Mouse (Mus musculus): ENCODE results near the gene Gbp6.
"Not testable (repeated sequence)": the region's sequence is repeated elsewhere in the genome, so short reads cannot be mapped to it uniquely, and the experiment has no call there.

The Gbp6 gene

DNA sequence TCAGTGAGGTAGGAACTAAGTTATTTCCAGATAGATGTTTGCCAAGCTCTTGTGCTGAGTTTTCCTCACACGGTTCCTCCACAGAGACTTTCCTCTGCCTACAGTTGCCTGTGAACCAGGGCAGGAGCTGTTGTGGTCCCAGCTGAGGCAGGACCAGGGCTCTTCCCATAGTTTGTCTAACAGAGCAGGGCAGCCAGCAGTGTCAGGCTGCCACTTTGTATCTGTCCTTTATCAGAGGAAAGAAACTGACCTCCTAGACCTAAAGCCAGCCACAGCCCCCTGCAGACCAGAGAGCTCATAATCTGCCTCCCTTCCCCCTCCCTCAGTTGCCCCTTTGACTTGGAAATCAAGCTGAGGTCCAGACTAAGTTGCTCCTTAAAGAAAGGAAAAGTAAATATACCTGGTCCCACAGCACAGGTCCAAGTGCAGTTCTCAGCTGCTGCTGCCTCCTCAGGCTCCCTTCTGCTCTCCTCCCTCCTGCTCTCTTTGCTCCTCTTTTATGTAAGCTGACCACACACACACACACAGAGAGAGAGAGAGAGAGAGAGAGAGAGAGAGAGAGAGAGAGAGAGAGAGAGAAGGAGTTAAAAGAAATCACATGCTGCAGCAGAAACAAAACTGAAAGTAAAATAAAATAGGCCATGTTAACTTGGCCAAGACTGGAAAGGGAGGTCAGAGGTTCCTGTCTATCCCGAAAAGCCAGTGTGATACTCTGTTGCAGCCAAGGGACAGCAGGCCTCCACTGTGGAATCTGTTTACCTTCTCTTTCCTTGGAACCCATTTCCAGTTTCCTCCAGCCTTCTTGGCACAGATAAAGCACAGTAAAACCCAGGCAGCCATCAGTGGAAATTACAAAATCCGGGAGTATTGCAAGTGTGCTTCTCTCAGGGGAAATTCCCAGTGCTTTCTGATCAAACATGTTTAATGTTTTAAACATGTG lies at the start of gene Gbp6, which contains the start of gene Gm43302:
Gbp6 (minus strand) TSS at position 473 of the 940 bp plus-strand sequence.
Gm43302 (minus strand) TSS at position 470 of the 940 bp plus-strand sequence.
- in situ Hi-C loops (cut with MboI; ENCODE audit: unreplicated experiment in 2 of 2) = not testable (repeated sequence)

DNA sequence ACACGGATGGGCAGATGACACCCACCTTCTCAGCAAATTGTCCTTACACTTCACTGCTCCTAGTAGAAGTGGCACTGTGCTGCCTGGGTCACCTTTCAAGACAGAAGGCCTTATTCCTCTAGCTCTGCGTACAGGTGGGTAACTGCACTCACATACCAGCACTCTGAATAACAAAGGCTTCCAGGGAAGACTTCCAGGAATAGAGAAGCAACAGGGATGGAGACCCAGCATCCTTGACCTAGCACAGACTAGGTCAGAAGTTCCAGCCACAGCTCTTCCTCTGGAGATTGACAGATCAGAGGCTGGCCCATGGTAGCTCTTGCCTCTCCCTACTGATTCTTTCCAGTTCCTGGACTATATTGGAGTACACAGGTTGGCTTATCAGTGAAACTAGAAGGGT lies 47.8 kb upstream of the Gbp6 start:
- in situ Hi-C loops (cut with MboI; ENCODE audit: unreplicated experiment in 2 of 2) = loop anchor here (10.0 to 25.0 kb wide), 4 partner anchors 54 to 1304 kb away; partner anchors contain the start of gene Nudt9 (in 1 of the 2)

DNA sequence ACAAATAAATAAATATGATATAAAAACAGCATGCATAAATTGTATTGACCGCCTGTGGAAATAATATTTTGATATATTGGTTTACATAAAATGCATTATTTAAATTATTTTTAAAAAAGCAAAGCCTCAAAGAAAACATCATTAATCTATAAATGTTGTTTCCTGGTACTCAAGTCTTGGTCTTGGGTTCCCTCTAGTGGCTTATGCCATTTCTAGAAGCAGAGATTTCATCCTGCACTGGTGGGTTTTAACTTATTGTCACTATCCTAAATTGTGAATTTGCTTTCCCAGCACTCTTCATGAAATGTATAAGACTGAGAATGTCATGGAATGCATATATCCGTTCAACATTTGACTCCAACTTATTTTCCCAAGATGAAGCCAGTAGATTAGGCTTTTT lies 29.0 kb upstream of the Gbp6 start:
- in situ Hi-C loops (cut with MboI; ENCODE audit: unreplicated experiment in 2 of 2) = loop anchor here (5.0 to 25.0 kb wide), 4 partner anchors 335 to 1328 kb away; no protein-coding TSS in a partner anchor

DNA sequence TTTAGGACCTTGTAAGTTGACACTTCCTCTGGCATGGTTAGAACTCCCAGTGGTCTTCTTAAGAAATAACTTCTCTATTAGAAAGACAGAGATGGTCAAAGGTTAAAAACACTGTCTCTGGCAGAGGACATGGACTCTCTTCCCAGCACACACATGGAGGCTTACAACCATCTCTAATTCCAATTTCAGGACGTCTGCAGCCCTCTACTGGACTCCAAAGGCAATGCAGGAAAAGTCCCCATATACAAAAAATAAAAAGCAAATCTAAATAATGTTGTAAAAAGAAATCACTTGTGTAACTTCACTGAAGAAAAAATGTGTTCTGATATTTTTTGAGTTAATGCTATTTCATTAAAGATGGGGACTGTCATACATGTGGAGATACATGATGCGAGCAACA lies 17.4 kb upstream of the Gbp6 start:
- in situ Hi-C loops (cut with MboI; ENCODE audit: unreplicated experiment in 2 of 2) = loop anchor here in 1 of 2 experiments (25.0 kb wide), 1 partner anchor 1249 kb away; no protein-coding TSS in a partner anchor

DNA sequence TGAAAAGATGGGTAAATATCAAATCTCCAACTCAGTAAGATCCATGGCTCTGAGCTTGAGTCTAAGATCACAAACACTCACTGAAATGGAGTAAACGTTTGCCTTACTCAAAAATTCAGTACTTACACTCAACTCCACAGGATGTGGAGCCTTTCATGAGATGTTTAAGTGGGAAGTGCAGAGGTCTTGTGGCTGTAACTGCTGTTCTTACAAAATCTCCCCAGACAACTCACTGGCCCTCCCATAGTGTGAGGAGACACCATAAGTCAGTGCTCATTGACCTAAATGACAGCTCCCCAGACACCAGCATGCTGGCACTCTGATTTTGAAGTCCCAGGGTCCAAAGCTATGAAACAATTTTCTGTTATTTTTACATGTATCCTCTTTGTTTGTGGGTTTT lies 15.7 kb upstream of the Gbp6 start:
- in situ Hi-C loops (cut with MboI; ENCODE audit: unreplicated experiment in 2 of 2) = loop anchor here in 1 of 2 experiments (25.0 kb wide), 1 partner anchor 1247 kb away; no protein-coding TSS in a partner anchor

DNA sequence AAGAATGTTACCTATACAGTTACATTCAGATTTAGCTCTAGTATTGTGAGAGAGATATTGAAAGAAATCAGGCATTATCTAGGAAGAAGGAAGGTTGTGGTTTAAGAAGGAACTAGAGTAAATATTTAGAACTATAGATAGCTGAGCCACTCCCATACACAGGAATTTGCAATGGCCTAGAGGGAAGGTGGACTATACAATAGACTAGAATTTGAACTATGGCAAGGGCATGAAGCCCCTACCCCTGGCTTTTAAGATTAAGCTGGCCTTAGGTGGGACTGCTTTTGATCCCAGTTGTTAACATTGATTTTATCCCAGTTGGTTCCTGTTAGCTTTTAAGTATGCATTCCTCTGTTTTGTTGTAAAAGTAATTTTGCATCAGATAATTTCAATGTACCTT lies 13.4 kb upstream of the Gbp6 start:
- in situ Hi-C loops (cut with MboI; ENCODE audit: unreplicated experiment in 2 of 2) = loop anchor here in 1 of 2 experiments (25.0 kb wide), 1 partner anchor 1245 kb away; no protein-coding TSS in a partner anchor

DNA sequence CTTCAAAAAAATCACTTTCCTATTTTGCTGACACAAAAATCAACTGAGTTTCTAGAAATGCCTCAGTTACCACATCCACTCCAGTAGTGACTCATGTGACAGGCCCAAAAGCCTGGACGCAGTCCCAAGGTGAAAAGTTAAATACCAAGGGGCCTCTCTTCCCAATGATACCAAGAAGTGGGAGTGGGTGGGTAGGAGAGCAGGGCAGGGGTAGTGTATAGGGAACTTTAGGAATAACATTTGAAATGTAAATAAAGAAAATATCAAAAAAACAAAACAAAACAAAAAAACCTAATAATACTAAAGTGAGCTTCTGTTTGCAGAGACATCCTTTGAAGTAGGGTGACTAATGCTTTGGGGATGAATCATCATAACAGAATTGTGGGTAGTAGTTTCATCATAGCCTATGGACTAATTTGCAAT lies 12.7 kb upstream of the Gbp6 start:
- in situ Hi-C loops (cut with MboI; ENCODE audit: unreplicated experiment in 2 of 2) = loop anchor here in 1 of 2 experiments (25.0 kb wide), 1 partner anchor 1244 kb away; no protein-coding TSS in a partner anchor

DNA sequence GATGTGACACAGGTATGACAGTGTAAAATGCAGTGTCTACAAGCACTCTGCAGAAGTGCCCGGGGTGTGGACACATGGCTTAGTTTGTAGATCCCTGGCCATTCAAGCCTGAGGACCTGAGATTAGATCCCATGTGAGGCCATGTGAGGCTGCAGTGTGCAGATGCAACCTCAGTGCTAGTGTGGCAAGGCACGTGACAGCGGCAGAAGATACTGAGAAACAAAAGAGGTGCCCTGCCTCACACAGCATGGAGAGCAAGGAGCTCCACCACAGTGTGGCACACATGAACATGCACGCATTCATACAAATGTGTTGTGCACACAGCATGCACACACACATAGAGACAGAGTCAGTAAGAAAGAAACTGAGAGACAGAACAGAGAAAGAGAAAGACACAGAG lies 12.2 kb upstream of the Gbp6 start:
- in situ Hi-C loops (cut with MboI; ENCODE audit: unreplicated experiment in 2 of 2) = loop anchor here in 1 of 2 experiments (25.0 kb wide), 1 partner anchor 1243 kb away; no protein-coding TSS in a partner anchor

DNA sequence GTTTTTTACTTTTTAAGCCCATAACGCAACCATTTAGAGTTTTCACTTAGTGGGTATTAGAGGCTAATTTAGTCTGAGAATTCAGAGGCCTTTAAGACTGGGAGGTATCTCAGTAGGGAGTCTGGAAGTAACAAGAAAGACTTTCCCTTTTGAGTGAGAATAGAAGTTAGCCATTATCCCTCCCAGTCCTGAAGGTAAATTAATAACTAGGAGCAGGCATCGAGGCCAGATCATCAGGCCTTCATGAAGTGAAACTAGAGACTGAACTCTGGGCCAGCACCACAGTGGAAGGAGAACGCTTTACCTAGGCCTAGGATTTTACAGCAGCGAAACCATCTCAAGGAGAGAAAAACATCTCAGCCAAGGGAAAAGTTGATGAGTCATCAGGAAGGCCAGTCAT lies 8.5 kb upstream of the Gbp6 start:
- in situ Hi-C loops (cut with MboI; ENCODE audit: unreplicated experiment in 2 of 2) = loop anchor here in 1 of 2 experiments (25.0 kb wide), 1 partner anchor 1240 kb away; no protein-coding TSS in a partner anchor

DNA sequence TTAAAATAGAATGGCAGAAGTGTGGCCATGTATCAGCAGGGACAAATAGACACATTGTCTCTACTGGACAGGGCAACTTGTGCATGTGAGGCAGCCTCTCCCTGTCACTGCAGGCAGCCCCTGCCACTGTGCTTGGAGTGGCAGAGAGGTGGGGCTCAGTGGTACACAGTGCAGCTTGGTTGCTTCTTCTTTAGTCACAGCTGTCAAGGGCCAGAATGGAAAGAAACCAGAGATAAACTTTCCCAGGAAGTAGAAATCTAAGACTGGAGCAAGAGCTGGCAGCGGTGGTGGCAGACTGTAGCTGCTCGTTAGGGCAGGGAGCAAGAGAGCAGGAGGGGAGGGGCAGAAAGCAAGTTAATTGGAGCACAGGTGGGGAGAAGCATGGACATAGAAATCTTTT lies 8.0 kb upstream of the Gbp6 start:
- in situ Hi-C loops (cut with MboI; ENCODE audit: unreplicated experiment in 2 of 2) = loop anchor here in 1 of 2 experiments (25.0 kb wide), 1 partner anchor 1239 kb away; no protein-coding TSS in a partner anchor

DNA sequence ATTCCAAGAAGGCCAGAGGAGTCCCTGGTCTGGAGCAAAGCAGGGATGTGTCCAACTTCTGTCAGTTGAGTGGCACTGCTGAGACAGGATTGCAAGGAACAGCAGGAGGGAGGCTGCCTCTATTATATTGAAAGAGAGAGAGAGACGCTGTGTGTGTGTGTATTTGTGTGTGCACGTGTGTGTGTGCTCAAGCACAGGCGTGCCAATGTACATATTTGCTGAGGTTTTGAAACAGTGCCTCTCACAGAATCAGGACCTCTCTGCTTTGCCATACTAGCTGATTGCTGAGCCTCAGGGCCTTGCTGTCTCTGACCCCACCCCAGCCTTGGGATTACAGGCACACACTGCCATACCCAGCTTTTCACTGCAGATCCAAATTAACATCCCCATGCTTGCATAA lies 2.2 kb upstream of the Gbp6 start:
- in situ Hi-C loops (cut with MboI; ENCODE audit: unreplicated experiment in 2 of 2) = no loop called here

DNA sequence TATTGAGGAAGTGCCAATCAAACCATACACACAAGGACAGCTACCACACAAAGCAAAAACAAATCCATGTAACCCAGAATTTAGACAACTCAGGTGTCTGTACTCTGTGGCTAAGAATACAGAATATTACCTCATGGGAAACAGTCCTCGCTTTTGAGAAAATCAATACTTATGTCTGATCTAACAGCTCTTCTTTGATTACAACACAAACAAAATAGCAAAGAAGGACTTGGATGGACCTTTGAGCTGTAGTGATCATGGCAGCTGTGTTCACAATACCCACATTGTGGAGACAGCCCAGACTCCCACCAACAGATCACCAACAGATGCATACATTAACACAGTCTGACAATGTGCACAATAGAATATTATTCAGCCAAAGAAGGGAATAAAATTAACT lies 1.0 kb downstream of the Gbp6 start:
- in situ Hi-C loops (cut with MboI; ENCODE audit: unreplicated experiment in 2 of 2) = no loop called here

DNA sequence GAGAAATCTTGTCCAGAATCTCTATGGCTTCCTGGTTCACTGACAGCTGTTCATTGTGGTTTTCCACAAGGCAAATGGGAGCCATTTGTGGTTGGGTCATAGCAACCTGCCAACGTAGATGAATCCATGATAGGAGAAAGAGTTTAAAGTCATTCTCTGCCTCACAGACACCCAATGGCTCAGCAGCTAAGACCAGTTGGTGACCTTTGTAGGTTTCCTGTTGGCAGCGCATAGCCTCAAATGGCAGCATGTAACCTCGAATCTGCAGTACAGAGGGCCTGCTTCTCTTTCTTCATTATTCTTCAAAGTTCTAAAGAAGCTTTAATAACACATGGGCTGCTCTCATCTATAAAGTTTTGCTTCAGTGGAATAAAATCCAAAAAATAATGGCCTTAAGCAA lies 2.6 kb downstream of the Gbp6 start:
- in situ Hi-C loops (cut with MboI; ENCODE audit: unreplicated experiment in 2 of 2) = not testable (repeated sequence)

DNA sequence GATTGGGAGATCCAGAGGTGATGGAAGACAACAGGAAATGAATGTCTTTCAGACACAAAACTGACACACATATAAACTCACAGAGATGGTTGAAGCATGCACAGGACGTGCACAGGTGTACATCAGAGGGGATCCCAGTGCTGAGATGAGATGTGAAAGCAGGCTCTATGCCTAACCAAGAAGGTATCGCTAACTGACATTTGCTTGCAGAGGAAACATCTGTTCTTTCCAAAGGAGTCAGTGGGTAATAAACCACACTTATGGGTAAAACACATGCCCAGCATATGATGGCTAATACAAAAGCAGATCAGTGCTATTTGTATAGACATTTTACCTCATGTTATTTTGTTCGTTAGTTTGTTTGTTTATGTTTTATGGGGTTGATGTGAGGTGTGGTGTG lies 32.8 kb downstream of the Gbp6 start:
- in situ Hi-C loops (cut with MboI; ENCODE audit: unreplicated experiment in 2 of 2) = not testable (repeated sequence)

DNA sequence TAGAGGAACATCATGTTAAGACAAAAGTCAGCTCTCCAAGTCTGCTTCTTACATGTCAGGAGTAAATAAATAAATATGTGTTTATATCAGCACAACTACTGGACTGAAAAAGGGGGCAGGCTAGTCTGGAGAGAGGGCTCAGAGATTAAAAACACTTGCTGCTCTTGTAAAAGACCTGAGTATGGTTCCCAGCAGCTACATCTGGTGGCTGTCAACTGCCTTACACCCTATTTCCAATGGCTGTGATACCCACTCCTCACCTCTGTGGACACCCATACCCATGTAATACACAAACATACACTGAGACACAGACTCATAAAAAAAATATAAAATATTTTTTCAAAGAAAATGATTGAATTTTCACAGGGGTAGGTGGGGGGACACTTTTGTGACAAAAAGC lies 41.0 kb downstream of the Gbp6 start:
- in situ Hi-C loops (cut with MboI; ENCODE audit: unreplicated experiment in 2 of 2) = no loop called here

DNA sequence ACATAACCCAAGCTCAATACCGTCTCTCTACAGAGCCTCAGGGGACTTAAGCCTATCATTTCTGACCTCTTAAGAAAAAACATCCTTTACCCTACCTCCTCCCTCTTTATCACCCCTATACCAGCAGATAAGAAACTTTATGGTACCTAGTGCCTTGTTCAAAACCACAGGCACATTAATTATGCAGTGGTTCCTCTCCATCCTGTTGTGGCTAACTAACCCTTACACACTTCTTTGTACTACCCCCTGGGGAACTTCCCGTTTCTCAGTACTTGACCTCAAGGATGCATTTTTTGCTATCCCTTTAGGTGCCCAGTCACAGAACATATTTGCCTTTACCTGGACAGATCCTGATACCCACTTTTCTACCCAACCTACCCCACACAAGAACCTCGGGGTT lies 48.8 kb downstream of the Gbp6 start:
- in situ Hi-C loops (cut with MboI; ENCODE audit: unreplicated experiment in 2 of 2) = loop anchor here in 1 of 2 experiments (10.0 kb wide), 1 partner anchor 260 kb away; the partner anchor contains the start of gene Abcg3

DNA sequence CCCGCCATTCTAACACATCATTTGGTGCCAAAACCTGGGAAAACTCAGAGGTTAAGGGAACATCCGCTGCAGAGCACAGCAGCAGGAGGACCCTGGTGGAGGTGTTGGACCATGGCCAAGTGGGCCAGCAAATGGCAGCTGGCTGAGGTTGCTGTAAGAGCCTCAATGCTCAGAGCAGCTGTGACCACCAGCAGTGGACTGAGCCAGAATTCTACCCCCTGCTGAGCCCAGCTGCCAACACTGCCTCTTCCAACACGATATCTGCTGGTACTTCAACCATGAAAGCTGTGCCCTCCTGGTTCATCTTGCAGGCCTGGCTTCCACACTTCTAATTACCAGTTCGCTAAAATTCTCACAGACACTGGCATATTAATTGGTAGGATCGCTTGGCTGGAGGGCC lies 52.5 kb downstream of the Gbp6 start:
- in situ Hi-C loops (cut with MboI; ENCODE audit: unreplicated experiment in 2 of 2) = loop anchor here in 1 of 2 experiments (10.0 kb wide), 1 partner anchor 256 kb away; the partner anchor contains the start of gene Abcg3

DNA sequence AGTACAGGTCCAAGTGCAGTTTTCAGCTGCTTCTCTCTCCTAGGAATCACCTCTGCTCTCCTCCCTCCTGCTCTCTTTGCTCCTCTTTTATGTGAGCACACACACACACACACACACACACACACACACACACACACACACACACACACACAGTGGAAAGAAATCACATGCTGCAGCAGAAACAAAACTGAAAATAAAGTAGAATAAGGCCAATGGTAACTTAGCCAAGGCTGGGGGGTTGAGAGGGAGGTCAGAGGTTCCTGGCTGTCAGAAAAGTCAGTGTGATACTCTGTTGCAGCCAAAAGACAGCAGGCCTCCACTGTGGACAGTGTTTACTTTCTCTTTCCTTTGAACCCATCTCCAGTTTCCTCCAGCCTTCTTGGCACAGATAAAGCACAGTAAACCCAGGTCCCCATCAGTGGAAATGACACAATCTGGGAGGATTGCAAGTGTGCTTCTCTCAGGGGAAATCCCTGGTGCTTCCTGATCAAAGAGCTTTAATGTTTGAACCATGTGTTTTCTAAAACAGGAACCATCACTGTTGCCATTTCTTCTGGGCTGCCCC lies 53.9 kb downstream of the Gbp6 start, which contains the start of gene Gbp10:
Gbp10 (minus strand) TSS at position 51 of the 565 bp plus-strand sequence.
- in situ Hi-C loops (cut with MboI; ENCODE audit: unreplicated experiment in 2 of 2) = loop anchor here in 1 of 2 experiments (10.0 kb wide), 1 partner anchor 255 kb away; the partner anchor contains the start of gene Abcg3

DNA sequence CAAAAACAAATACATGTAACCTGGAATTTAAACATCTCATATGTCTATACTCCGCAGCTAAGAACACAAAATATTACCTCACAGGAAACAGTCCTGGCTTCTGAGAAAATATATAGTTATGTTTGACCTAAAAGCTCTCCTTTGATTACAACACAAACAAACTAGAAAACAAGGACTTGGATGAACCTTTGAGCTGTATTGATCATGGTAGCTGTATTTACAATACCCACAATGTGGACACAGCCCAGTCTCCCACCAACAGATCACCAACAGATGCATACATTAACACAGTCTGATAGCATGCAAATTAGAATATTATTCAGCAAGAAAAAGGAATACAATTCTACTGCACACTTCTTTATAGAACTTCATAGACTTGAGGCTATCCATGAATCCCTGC lies 55.1 kb downstream of the Gbp6 start:
- in situ Hi-C loops (cut with MboI; ENCODE audit: unreplicated experiment in 2 of 2) = not testable (repeated sequence)

DNA sequence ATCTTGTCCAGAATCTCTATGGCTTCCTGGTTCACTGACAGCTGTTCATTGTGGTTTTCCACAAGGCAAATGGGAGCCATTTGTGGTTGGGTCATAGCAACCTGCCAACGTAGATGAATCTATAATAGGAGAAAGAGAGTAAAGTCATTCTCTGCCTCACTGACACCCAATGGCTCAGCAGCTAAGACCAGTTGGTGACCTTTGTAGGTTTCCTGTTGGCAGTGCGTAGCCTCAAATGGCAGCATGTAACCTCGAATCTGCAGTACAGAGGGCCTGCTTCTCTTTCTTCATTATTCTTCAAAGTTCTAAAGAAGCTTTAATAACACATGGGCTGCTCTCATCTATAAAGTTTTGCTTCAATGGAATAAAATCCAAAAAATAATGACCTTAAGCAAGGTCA lies 57.5 kb downstream of the Gbp6 start:
- in situ Hi-C loops (cut with MboI; ENCODE audit: unreplicated experiment in 2 of 2) = not testable (repeated sequence)
